Mouse (Mus musculus) E14TG2a.4 (cell line): ENCODE measurements around the gene Cadm1.

ENCODE experiments used
- CTCF ChIP-seq: conservative IDR thresholded peaks from 2 replicates; pipeline ENCODE4 v1.5.1; 2014; ENCODE audit warnings: low read length
- POU5F1 ChIP-seq: IDR thresholded peaks from 2 replicates; pipeline ENCODE4 v1.6.1; 2014; ENCODE audit warnings: low read length, borderline replicate concordance

DNA sequence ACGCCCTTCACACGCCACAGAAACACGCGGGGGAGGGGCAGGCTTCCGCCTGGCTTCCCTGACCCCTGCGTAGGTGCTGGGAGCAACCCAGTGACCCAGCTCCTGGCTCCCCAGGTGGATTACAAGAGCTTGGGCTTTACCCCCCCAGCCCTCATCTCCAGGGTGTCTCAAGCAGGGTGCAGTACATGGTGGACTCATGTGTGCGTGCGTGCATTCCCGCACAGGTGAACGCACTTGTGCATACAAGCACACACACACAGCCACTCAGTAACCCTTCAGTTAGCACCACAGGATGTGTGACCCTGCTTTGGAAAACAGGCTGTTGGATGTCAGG, 309.7 kb downstream of the Cadm1 start:
- no peak for TF ChIP-seq CTCF
- no peak for TF ChIP-seq POU5F1
